Comparison of ENCODE assay signal across 26 mouse cellular contexts in the genomic region with DNA sequence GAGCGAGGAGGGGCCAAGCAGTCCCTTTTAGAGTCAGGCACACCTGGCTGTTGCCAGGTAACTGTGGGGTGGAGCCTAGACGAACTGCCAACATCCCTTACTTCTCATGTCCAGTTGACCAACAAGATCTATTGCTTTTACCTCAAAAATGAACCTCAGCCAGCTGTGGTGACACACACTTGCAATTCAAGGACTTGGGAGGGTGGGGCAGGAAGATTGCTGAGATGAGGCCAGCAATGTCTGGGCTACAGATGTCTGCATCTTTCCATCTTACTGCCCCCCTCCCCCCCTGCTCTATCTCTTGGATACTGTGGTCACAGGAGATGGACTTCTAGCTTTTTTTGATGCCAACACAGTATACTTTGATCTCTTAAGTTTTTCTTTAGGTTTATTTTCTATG. TPM values are rescaled to one million over a fixed set of nuclear protein-coding genes. Genes with fewer than 3 reads are reported as not detected.
"Had no signal": no experiment of that assay in that cellular context is flagged by ENCODE, and none has a peak within 500 bp of the region (broad histone marks: within the 10 kb centered on the region; RNA-seq: fewer than 3 reads in every experiment).

No protein-coding gene starts in this region.

- H3K4me1 ChIP-seq: liver, embryonic 13.5 days; midbrain, embryonic 15.5 days; stomach, embryonic 15.5 days had no signal

- ATAC-seq: lung, postnatal 0 days; midbrain, embryonic 15.5 days had no signal

- H3K4me2 ChIP-seq: liver, embryonic 13.5 days; lung, embryonic 14.5 days; midbrain, embryonic 12.5 days; midbrain, embryonic 15.5 days; neural tube, embryonic 13.5 days; stomach, embryonic 15.5 days had no signal

- H3K9ac ChIP-seq: liver, embryonic 13.5 days; lung, embryonic 14.5 days; midbrain, embryonic 12.5 days; midbrain, embryonic 15.5 days; neural tube, embryonic 13.5 days; stomach, embryonic 15.5 days had no signal

- H3K27me3 ChIP-seq: liver, embryonic 13.5 days; midbrain, embryonic 12.5 days; midbrain, embryonic 15.5 days; neural tube, embryonic 13.5 days; stomach, embryonic 15.5 days had no signal

- H3K27ac ChIP-seq: liver, embryonic 13.5 days; macrophage; midbrain, embryonic 12.5 days; midbrain, embryonic 15.5 days; neural tube, embryonic 13.5 days; stomach, embryonic 15.5 days had no signal

- H3K36me3 ChIP-seq: liver, embryonic 13.5 days; midbrain, embryonic 12.5 days; midbrain, embryonic 15.5 days; neural tube, embryonic 13.5 days; stomach, embryonic 15.5 days had no signal

- H3K9me3 ChIP-seq: liver, embryonic 13.5 days; midbrain, embryonic 12.5 days; midbrain, embryonic 15.5 days; neural tube, embryonic 13.5 days; stomach, embryonic 15.5 days had no signal

- DNase-seq: kidney, adult 9 months; kidney, postnatal 14 days; kidney, postnatal 4 days; liver, embryonic 13.5 days; lung, embryonic 14.5 days; retina, postnatal 1 day; right cerebral cortex, postnatal 25 days; spleen, adult 18-20 months; thymus, postnatal 25 days had no signal

- H3K4me3 ChIP-seq: liver, embryonic 13.5 days; midbrain, embryonic 12.5 days; midbrain, embryonic 15.5 days; neural tube, embryonic 13.5 days; stomach, embryonic 15.5 days had no signal

RNA-seq across cellular contexts. Expression of gene S100a3, which starts 8.1 kb away (rescaled TPM):
- total RNA-seq: liver, adult 2 months; megakaryocyte, adult 5-6 weeks had no signal
- polyA plus RNA-seq: limb, embryonic 11.5 days; liver, adult 2 months; liver, embryonic 13.5 days; liver, embryonic 16.5 days; macrophage; midbrain, embryonic 12.5 days; midbrain, embryonic 15.5 days had no signal

RNA-seq across cellular contexts. Expression of gene S100a16, which starts 15.2 kb away (rescaled TPM):
- total RNA-seq: megakaryocyte, adult 5-6 weeks; neutrophil, adult 5-6 weeks had no signal
- polyA plus RNA-seq: macrophage had no signal

RNA-seq across cellular contexts. Expression of gene S100a14, which starts 25.6 kb away (rescaled TPM):
- total RNA-seq: liver, adult 2 months; megakaryocyte, adult 5-6 weeks had no signal
- polyA plus RNA-seq: limb, embryonic 11.5 days; liver, adult 2 months; liver, embryonic 13.5 days; liver, embryonic 16.5 days; macrophage; midbrain, embryonic 12.5 days; neural tube, embryonic 13.5 days had no signal

RNA-seq across cellular contexts. Expression of gene S100a2, which starts 37.8 kb away (rescaled TPM):
- total RNA-seq: layer of hippocampus, adult 18-20 months; layer of hippocampus, postnatal 14 days; left cerebral cortex, adult 18-20 months; left cerebral cortex, postnatal 25 days; liver, adult 2 months; megakaryocyte, adult 5-6 weeks; neutrophil, adult 5-6 weeks had no signal
- polyA plus RNA-seq: kidney, embryonic 16.5 days; limb, embryonic 11.5 days; limb, embryonic 14.5 days; liver, adult 2 months; liver, embryonic 13.5 days; liver, embryonic 16.5 days; lung, embryonic 14.5 days; macrophage; midbrain, embryonic 12.5 days; midbrain, embryonic 15.5 days; neural tube, embryonic 13.5 days; stomach, embryonic 15.5 days had no signal
